Mouse (Mus musculus) MEL (cell line): ENCODE results near the gene Sh2d1a. TPM values are rescaled to one million over a fixed set of nuclear protein-coding genes. Genes with fewer than 3 reads are reported as not detected.

ENCODE experiments used
- DNase-seq: peaks from one replicate; pipeline ENCODE4 v3.0.0; 2011; ENCODE audit warnings: low read depth, low spot score
- H3K27ac ChIP-seq: 2 replicates; pipeline ENCODE4 v1.5.1; 2012; ENCODE audit warnings: low read depth, mild to moderate bottlenecking, control low read depth, low read length, moderate library complexity; ENCODE audit not compliant: control insufficient read depth
- H3K27me3 ChIP-seq, 2 experiments: fragments of 150-350 bp in 1 of 2; sonication (generic) in 1 of 2; 2 replicates each; pipeline ENCODE4 v1.6.1; 2012; ENCODE audit warnings: low read length in 2 of 2, mild to moderate bottlenecking in 2 of 2, improper control_type of control experiment in 1 of 2, moderate library complexity in 1 of 2; ENCODE audit not compliant: insufficient read depth in 2 of 2, control insufficient read depth in 1 of 2
- H3K36me3 ChIP-seq, 2 experiments: 2 replicates each; pipeline ENCODE4 v1.6.1; 2012 to 2014; ENCODE audit warnings: low read length in 2 of 2, improper control_type of control experiment in 1 of 2, inconsistent platforms in 1 of 2, mild to moderate bottlenecking in 1 of 2; ENCODE audit not compliant: insufficient read depth in 2 of 2, control insufficient read depth in 1 of 2
- H3K4me1 ChIP-seq, 2 experiments: fragments of 150-350 bp in 1 of 2; sonication (generic) in 1 of 2; 2 replicates each; pipeline ENCODE4 v1.6.1; 2012; ENCODE audit warnings: low read length in 2 of 2, improper control_type of control experiment in 1 of 2, mild to moderate bottlenecking in 1 of 2; ENCODE audit not compliant: insufficient read depth in 2 of 2, control insufficient read depth in 1 of 2
- H3K4me3 ChIP-seq, 2 experiments: fragments of 150-350 bp in 1 of 2; sonication (generic) in 1 of 2; 2 replicates each; pipeline ENCODE4 v1.5.1; 2012; ENCODE audit warnings: low read depth in 2 of 2, low read length in 2 of 2, mild to moderate bottlenecking in 2 of 2, moderate library complexity in 2 of 2, control low read depth in 1 of 2, improper control_type of control experiment in 1 of 2; ENCODE audit not compliant: control insufficient read depth in 1 of 2, insufficient read depth in 1 of 2
- H3K79me2 ChIP-seq: 2 replicates; pipeline ENCODE4 v1.6.1; 2012; ENCODE audit warnings: mild to moderate bottlenecking, low read length, moderate library complexity; ENCODE audit not compliant: control insufficient read depth, poor library complexity, insufficient read depth
- H3K9ac ChIP-seq: 2 replicates; pipeline ENCODE4 v1.6.1; 2012; ENCODE audit warnings: low read depth, mild to moderate bottlenecking, control low read depth, low read length, moderate library complexity; ENCODE audit not compliant: control insufficient read depth, poor library complexity, severe bottlenecking
- H3K9me3 ChIP-seq: fragments of 150-350 bp; sonication (generic); replicated peaks from 2 replicates; pipeline ENCODE4 v1.6.1; 2012; ENCODE audit warnings: mild to moderate bottlenecking, low read length, improper control_type of control experiment, moderate library complexity; ENCODE audit not compliant: insufficient read depth
- BHLHE40 ChIP-seq: IDR thresholded peaks from 2 replicates; pipeline ENCODE4 v1.6.1; 2012; ENCODE audit warnings: low read depth, mild to moderate bottlenecking, inconsistent platforms, low read length, improper control_type of control experiment, borderline replicate concordance
- CHD1 ChIP-seq: IDR thresholded peaks from 2 replicates; pipeline ENCODE4 v1.6.1; 2012; ENCODE audit warnings: low read depth, mild to moderate bottlenecking, inconsistent platforms, low read length, improper control_type of control experiment
- CHD2 ChIP-seq: IDR thresholded peaks from 2 replicates; pipeline ENCODE4 v1.6.1; 2011; ENCODE audit warnings: low read length, improper control_type of control experiment
- CTCF ChIP-seq, 3 experiments: IDR thresholded peaks in 2 of 3; conservative IDR thresholded peaks in 1 of 3; 2 replicates each; pipeline ENCODE4 v1.5.1; 2011 to 2012; ENCODE audit warnings: low read length in 3 of 3, low read depth in 2 of 3, mild to moderate bottlenecking in 2 of 3, improper control_type of control experiment in 1 of 3, inconsistent platforms in 1 of 3, mixed read lengths in 1 of 3, moderate library complexity in 1 of 3; ENCODE audit not compliant: control insufficient read depth in 1 of 3, insufficient read depth in 1 of 3, poor library complexity in 1 of 3, severe bottlenecking in 1 of 3
- GABPA ChIP-seq: IDR thresholded peaks from 2 replicates; pipeline ENCODE4 v1.6.1; 2012; ENCODE audit warnings: low read depth, mild to moderate bottlenecking, inconsistent platforms, low read length, improper control_type of control experiment, moderate library complexity
- MAFK ChIP-seq: IDR thresholded peaks from 2 replicates; pipeline ENCODE4 v1.6.1; 2011; ENCODE audit warnings: low read depth, mild to moderate bottlenecking, low read length, improper control_type of control experiment, borderline replicate concordance
- MYC ChIP-seq: IDR thresholded peaks from 2 replicates; pipeline ENCODE4 v1.6.1; 2011; ENCODE audit warnings: low read depth, mild to moderate bottlenecking, low read length, improper control_type of control experiment, moderate library complexity
- POLR2AphosphoS2 ChIP-seq: IDR thresholded peaks from 2 replicates; pipeline ENCODE4 v1.6.1; 2011; ENCODE audit warnings: low read length, improper control_type of control experiment
- RAD21 ChIP-seq: IDR thresholded peaks from 2 replicates; pipeline ENCODE4 v1.6.1; 2011; ENCODE audit warnings: mild to moderate bottlenecking, low read depth, low read length, improper control_type of control experiment
- RCOR1 ChIP-seq: IDR thresholded peaks from 2 replicates; pipeline ENCODE4 v1.6.1; 2012; ENCODE audit warnings: low read depth, mild to moderate bottlenecking, inconsistent platforms, low read length, improper control_type of control experiment
- SMC3 ChIP-seq: IDR thresholded peaks from 2 replicates; pipeline ENCODE4 v1.6.1; 2011; ENCODE audit warnings: low read depth, low read length, improper control_type of control experiment
- TAL1 ChIP-seq: IDR thresholded peaks from 2 replicates; pipeline ENCODE4 v1.6.1; 2012; ENCODE audit warnings: mild to moderate bottlenecking, inconsistent platforms, low read length, moderate library complexity, mixed read lengths
- TBP ChIP-seq: IDR thresholded peaks from 2 replicates; pipeline ENCODE4 v1.8.0; 2011; ENCODE audit warnings: low read depth, low read length, improper control_type of control experiment
- TCF12 ChIP-seq: IDR thresholded peaks from 2 replicates; pipeline ENCODE4 v1.6.1; 2014; ENCODE audit warnings: low read depth, mild to moderate bottlenecking, inconsistent platforms, low read length, improper control_type of control experiment, moderate library complexity
- ZC3H11A ChIP-seq: IDR thresholded peaks from 2 replicates; pipeline ENCODE4 v1.6.1; 2012; ENCODE audit warnings: low read depth, mild to moderate bottlenecking, inconsistent platforms, low read length, improper control_type of control experiment
- polyA plus RNA-seq, 2 experiments: library from polyadenylated mRNA; stranded (reverse) in 1 of 2; unstranded in 1 of 2; fragments of >175 nt in 1 of 2; fragments of >200 nt in 1 of 2; gene quantifications; 2 replicates each; pipeline versions ENCODE4 v1.2.1 to v1.2.4; 2012; ENCODE audit warnings: low replicate concordance in 2 of 2, low read depth in 1 of 2; ENCODE audit not compliant: insufficient read length in 2 of 2, insufficient read depth in 1 of 2, missing spikeins in 1 of 2
- total RNA-seq: library from RNA; depleted of rRNA; stranded (reverse); fragments of 300-350 nt; gene quantifications from 2 replicates; pipeline ENCODE4 v1.2.3, GENCODE M21; 2012

Sh2d1a gene
- total and polyA plus RNA-seq, 3 experiments, result not detected

GRCm38 (mm10) chrX:42512567-42512966, 10.3 kb downstream of the Sh2d1a start:
- TF ChIP-seq SMC3, result peak; percentile 55
- TF ChIP-seq CHD2, result no peak
- no peak for TF ChIP-seq RCOR1
- TF ChIP-seq ZC3H11A, result 0 out of 2 replicates have a peak, but pooled peaks have one; percentile 25
- peak; percentile 43 for TF ChIP-seq RAD21
- TF ChIP-seq CTCF (IDR thresholded peaks at IDR 0.05 in 2 of 3, conservative IDR thresholded peaks at IDR 0.05 in 1 of 3; ENCODE audit: control insufficient read depth in 1 of 3, insufficient read depth in 1 of 3, low read depth in 2 of 3, low read length in 3 of 3, poor library complexity in 1 of 3, severe bottlenecking in 1 of 3), result peak; percentile 30 to 50 (median 45); a peak in 5 of 6 replicates
- TF ChIP-seq, all 39 proteins: peak for 4
- no peaks in the 10 kb centered on the region for H3K79me2 ChIP-seq
- no peak overlapping the region for H3K9ac ChIP-seq
- no peaks in the 10 kb centered on the region for H3K36me3 ChIP-seq
- no peaks in the 10 kb centered on the region; a peak in 1 of 4 replicates for H3K27me3 ChIP-seq
- H3K9me3 ChIP-seq, result no peaks in the 10 kb centered on the region
- peak; percentile 29 for DNase-seq
- H3K4me1 ChIP-seq, result no peaks in the 10 kb centered on the region
- no peak overlapping the region for H3K4me3 ChIP-seq
- H3K27ac ChIP-seq, result no peak overlapping the region

GRCm38 (mm10) chrX:42522868-42523267, 20.6 kb downstream of the Sh2d1a start:
- Histone ChIP-seq H3K4me3 (no peak overlapping the region), H3K9ac (no peak overlapping the region), H3K4me1 (no peaks in the 10 kb centered on the region), H3K36me3 (no peaks in the 10 kb centered on the region), H3K27ac (no peak overlapping the region), H3K27me3 (no peaks in the 10 kb centered on the region), H3K9me3 (no peaks in the 10 kb centered on the region)
- DNase-seq, result no peak
- no peak for TF ChIP-seq GABPA
- no peak for TF ChIP-seq CHD1
- TF ChIP-seq, all 39 proteins: peak for 0
- no peaks in the 10 kb centered on the region for H3K79me2 ChIP-seq

GRCm38 (mm10) chrX:42530703-42531102, 28.4 kb downstream of the Sh2d1a start:
- no peaks in the 10 kb centered on the region for H3K79me2 ChIP-seq
- no peak for TF ChIP-seq POLR2AphosphoS2
- TF ChIP-seq TBP, result no peak
- no peak for TF ChIP-seq TCF12
- TF ChIP-seq TAL1, result no peak
- TF ChIP-seq BHLHE40, result no peak
- no peak for TF ChIP-seq MYC
- TF ChIP-seq MAFK, result no peak
- no peak for DNase-seq
- no peak overlapping the region for H3K27ac ChIP-seq
- H3K4me3 ChIP-seq, result no peak overlapping the region
- H3K9ac ChIP-seq, result no peak overlapping the region
- H3K4me1 ChIP-seq, result no peaks in the 10 kb centered on the region
- H3K9me3 ChIP-seq, result no peaks in the 10 kb centered on the region
- no peaks in the 10 kb centered on the region for H3K27me3 ChIP-seq
- no peaks in the 10 kb centered on the region for H3K36me3 ChIP-seq
